Mouse (Mus musculus): Measurements from ENCODE around the gene Slc6a6. TPM values are rescaled to one million over a fixed set of nuclear protein-coding genes. Genes with fewer than 3 reads are reported as not detected.

Gene Slc6a6
- polyA plus RNA-seq, 1 experiment from 2014 or later: 40.8 TPM

- ATAC-seq (ENCODE audit: low read depth): no peak
- WGBS: 60% methylated on average over 6 of the region's 6 CpGs
- H3K27me3 ChIP-seq (replicated peaks; ENCODE audit: control insufficient read depth, insufficient read depth, low read length): no peaks in the 10 kb centered on the region
- H3K4me1 ChIP-seq (ENCODE audit: control insufficient read depth, insufficient read depth, low read length): peaks cover 38% of the 10 kb centered on the region
- H3K4me2 ChIP-seq (ENCODE audit: low read depth, low read length): no peak overlapping the region
- H3K36me3 ChIP-seq (ENCODE audit: control insufficient read depth, insufficient read depth, low read length): peaks cover 23% of the 10 kb centered on the region
- no peak overlapping the region for H3K4me3 ChIP-seq (ENCODE audit: low read depth, low read length)
- no peaks in the 10 kb centered on the region for H3K9me3 ChIP-seq (ENCODE audit: control insufficient read depth, low read length)
- no peak for DNase-seq (ENCODE audit: low spot score)
- H3K27ac ChIP-seq (replicated peaks; ENCODE audit: low read depth, low read length): no peak overlapping the region
- no peak overlapping the region for H3K9ac ChIP-seq (ENCODE audit: low read depth, low read length)
Measured at GRCm38 (mm10) chr6:91715988-91716810, 32.3 kb downstream of the Slc6a6 start.

- Histone ChIP-seq H3K4me2 (ENCODE audit: low read depth, low read length) (no peak overlapping the region), H3K36me3 (ENCODE audit: control insufficient read depth, insufficient read depth, low read length) (peaks cover 22% of the 10 kb centered on the region), H3K27me3 (replicated peaks; ENCODE audit: control insufficient read depth, insufficient read depth, low read length) (no peaks in the 10 kb centered on the region), H3K9me3 (ENCODE audit: control insufficient read depth, low read length) (no peaks in the 10 kb centered on the region), H3K4me1 (ENCODE audit: control insufficient read depth, insufficient read depth, low read length) (peaks cover 32% of the 10 kb centered on the region), H3K9ac (ENCODE audit: low read depth, low read length) (no peak overlapping the region), H3K4me3 (ENCODE audit: low read depth, low read length) (no peak overlapping the region), H3K27ac (replicated peaks; ENCODE audit: low read depth, low read length) (peak overlapping the region; percentile 36)
- DNase-seq (ENCODE audit: low spot score) (no peak), ATAC-seq (ENCODE audit: low read depth) (no peak)
- 92% methylated on average over 2 of the region's 2 CpGs for WGBS
Measured at GRCm38 (mm10) chr6:91718067-91718466, 34.2 kb downstream of the Slc6a6 start.

GRCm38 (mm10) chr6:91718603-91719002, 34.8 kb downstream of the Slc6a6 start:
- 50% methylated on average over 3 of the region's 3 CpGs for WGBS
- Histone ChIP-seq H3K4me2 (ENCODE audit: low read depth, low read length) (no peak overlapping the region), H3K4me3 (ENCODE audit: low read depth, low read length) (no peak overlapping the region), H3K9ac (ENCODE audit: low read depth, low read length) (0 out of 2 replicates have a peak overlapping the region, but pooled peaks have one; percentile 19), H3K27ac (replicated peaks; ENCODE audit: low read depth, low read length) (peak overlapping the region; percentile 36), H3K4me1 (ENCODE audit: control insufficient read depth, insufficient read depth, low read length) (peaks cover 26% of the 10 kb centered on the region), H3K36me3 (ENCODE audit: control insufficient read depth, insufficient read depth, low read length) (peaks cover 27% of the 10 kb centered on the region), H3K9me3 (ENCODE audit: control insufficient read depth, low read length) (no peaks in the 10 kb centered on the region), H3K27me3 (replicated peaks; ENCODE audit: control insufficient read depth, insufficient read depth, low read length) (no peaks in the 10 kb centered on the region)
- no peak for DNase-seq (ENCODE audit: low spot score)
- ATAC-seq (ENCODE audit: low read depth): no peak

GRCm38 (mm10) chr6:91719042-91719747, 35.3 kb downstream of the Slc6a6 start:
- peaks cover 33% of the 10 kb centered on the region for H3K36me3 ChIP-seq (ENCODE audit: control insufficient read depth, insufficient read depth, low read length)
- peak; percentile 61 for ATAC-seq (ENCODE audit: low read depth)
- peak overlapping the region; percentile 36 for H3K27ac ChIP-seq (replicated peaks; ENCODE audit: low read depth, low read length)
- no peaks in the 10 kb centered on the region for H3K27me3 ChIP-seq (replicated peaks; ENCODE audit: control insufficient read depth, insufficient read depth, low read length)
- H3K9ac ChIP-seq (ENCODE audit: low read depth, low read length): no peak overlapping the region
- peak; percentile 68 for DNase-seq (ENCODE audit: low spot score)
- H3K4me2 ChIP-seq (ENCODE audit: low read depth, low read length): no peak overlapping the region
- 48% methylated on average over 6 of the region's 6 CpGs for WGBS
- no peaks in the 10 kb centered on the region for H3K9me3 ChIP-seq (ENCODE audit: control insufficient read depth, low read length)
- peaks cover 25% of the 10 kb centered on the region for H3K4me1 ChIP-seq (ENCODE audit: control insufficient read depth, insufficient read depth, low read length)
- H3K4me3 ChIP-seq (ENCODE audit: low read depth, low read length): no peak overlapping the region

- no peak overlapping the region for H3K9ac ChIP-seq (ENCODE audit: low read depth, low read length)
- peak overlapping the region; percentile 48 for H3K27ac ChIP-seq (replicated peaks; ENCODE audit: low read depth, low read length)
- peaks cover 36% of the 10 kb centered on the region for H3K36me3 ChIP-seq (ENCODE audit: control insufficient read depth, insufficient read depth, low read length)
- DNase-seq (ENCODE audit: low spot score) (peak; percentile 83), ATAC-seq (ENCODE audit: low read depth) (peak; percentile 76)
- H3K4me1 ChIP-seq (ENCODE audit: control insufficient read depth, insufficient read depth, low read length): peaks cover 25% of the 10 kb centered on the region
- H3K9me3 ChIP-seq (ENCODE audit: control insufficient read depth, low read length): no peaks in the 10 kb centered on the region
- H3K27me3 ChIP-seq (replicated peaks; ENCODE audit: control insufficient read depth, insufficient read depth, low read length): no peaks in the 10 kb centered on the region
- no peak overlapping the region for H3K4me3 ChIP-seq (ENCODE audit: low read depth, low read length)
- 11% methylated on average over 7 of the region's 9 CpGs for WGBS
- no peak overlapping the region for H3K4me2 ChIP-seq (ENCODE audit: low read depth, low read length)
Measured at GRCm38 (mm10) chr6:91719865-91720533, 36.1 kb downstream of the Slc6a6 start.

GRCm38 (mm10) chr6:91720588-91721214, 36.8 kb downstream of the Slc6a6 start:
- Histone ChIP-seq H3K9ac (ENCODE audit: low read depth, low read length) (no peak overlapping the region), H3K36me3 (ENCODE audit: control insufficient read depth, insufficient read depth, low read length) (peaks cover 38% of the 10 kb centered on the region), H3K27me3 (replicated peaks; ENCODE audit: control insufficient read depth, insufficient read depth, low read length) (no peaks in the 10 kb centered on the region), H3K4me2 (ENCODE audit: low read depth, low read length) (no peak overlapping the region), H3K27ac (replicated peaks; ENCODE audit: low read depth, low read length) (peak overlapping the region; percentile 48; the same call in 1 of the 2 replicates), H3K4me1 (ENCODE audit: control insufficient read depth, insufficient read depth, low read length) (peaks cover 25% of the 10 kb centered on the region), H3K4me3 (ENCODE audit: low read depth, low read length) (no peak overlapping the region), H3K9me3 (ENCODE audit: control insufficient read depth, low read length) (no peaks in the 10 kb centered on the region)
- no peak for DNase-seq (ENCODE audit: low spot score)
- ATAC-seq (ENCODE audit: low read depth): no peak
- 68% methylated on average over 4 of the region's 4 CpGs for WGBS

GRCm38 (mm10) chr6:91721215-91721701, 37.4 kb downstream of the Slc6a6 start:
- WGBS: 53% methylated on average over 11 of the region's 12 CpGs
- Histone ChIP-seq H3K4me1 (ENCODE audit: control insufficient read depth, insufficient read depth, low read length) (peaks cover 25% of the 10 kb centered on the region), H3K9ac (ENCODE audit: low read depth, low read length) (no peak overlapping the region), H3K36me3 (ENCODE audit: control insufficient read depth, insufficient read depth, low read length) (peaks cover 42% of the 10 kb centered on the region), H3K4me2 (ENCODE audit: low read depth, low read length) (no peak overlapping the region), H3K27me3 (replicated peaks; ENCODE audit: control insufficient read depth, insufficient read depth, low read length) (no peaks in the 10 kb centered on the region), H3K4me3 (ENCODE audit: low read depth, low read length) (no peak overlapping the region), H3K27ac (replicated peaks; ENCODE audit: low read depth, low read length) (no peak overlapping the region), H3K9me3 (ENCODE audit: control insufficient read depth, low read length) (no peaks in the 10 kb centered on the region)
- ATAC-seq (ENCODE audit: low read depth) (no peak), DNase-seq (ENCODE audit: low spot score) (peak; percentile 27)

GRCm38 (mm10) chr6:91727361-91727760, 43.5 kb downstream of the Slc6a6 start:
- peaks cover 13% of the 10 kb centered on the region for H3K4me1 ChIP-seq (ENCODE audit: control insufficient read depth, insufficient read depth, low read length)
- ATAC-seq (ENCODE audit: low read depth): no peak
- peaks cover 72% of the 10 kb centered on the region for H3K36me3 ChIP-seq (ENCODE audit: control insufficient read depth, insufficient read depth, low read length)

More at GRCm38 (mm10) chr6:91727361-91727760, 43.5 kb downstream of the Slc6a6 start:
- no peak for DNase-seq (ENCODE audit: low spot score)
- no peak overlapping the region for H3K27ac ChIP-seq (replicated peaks; ENCODE audit: low read depth, low read length)
- no peak overlapping the region for H3K9ac ChIP-seq (ENCODE audit: low read depth, low read length)
- no peak overlapping the region for H3K4me3 ChIP-seq (ENCODE audit: low read depth, low read length)
- no peaks in the 10 kb centered on the region for H3K9me3 ChIP-seq (ENCODE audit: control insufficient read depth, low read length)
- H3K27me3 ChIP-seq (replicated peaks; ENCODE audit: control insufficient read depth, insufficient read depth, low read length): no peaks in the 10 kb centered on the region
- no peak overlapping the region for H3K4me2 ChIP-seq (ENCODE audit: low read depth, low read length)
- WGBS: 81% methylated on average over 1 of the region's 1 CpGs

Measured in embryonic facial prominence, embryonic 14.5 days (tissue).